Mouse (Mus musculus) kidney, adult 10 weeks (tissue): ENCODE measurements around the gene Defa31. TPM values are rescaled to one million over a fixed set of nuclear protein-coding genes. Genes with fewer than 3 reads are reported as not detected.

Experiments
- polyA plus RNA-seq: library from polyadenylated mRNA; stranded (reverse); fragments of 350-450 nt; fragmentation: Illumina TruSeq; extraction: RNeasy Lipid Tissue Mini Kit (QIAGEN cat#74804); gene quantifications from one replicate; pipeline ENCODE4 v1.2.3, GENCODE M21; 2014; ENCODE audit warnings: low read depth, low replicate concordance

Defa31 gene
- 2.1 TPM for polyA plus RNA-seq

DNA sequence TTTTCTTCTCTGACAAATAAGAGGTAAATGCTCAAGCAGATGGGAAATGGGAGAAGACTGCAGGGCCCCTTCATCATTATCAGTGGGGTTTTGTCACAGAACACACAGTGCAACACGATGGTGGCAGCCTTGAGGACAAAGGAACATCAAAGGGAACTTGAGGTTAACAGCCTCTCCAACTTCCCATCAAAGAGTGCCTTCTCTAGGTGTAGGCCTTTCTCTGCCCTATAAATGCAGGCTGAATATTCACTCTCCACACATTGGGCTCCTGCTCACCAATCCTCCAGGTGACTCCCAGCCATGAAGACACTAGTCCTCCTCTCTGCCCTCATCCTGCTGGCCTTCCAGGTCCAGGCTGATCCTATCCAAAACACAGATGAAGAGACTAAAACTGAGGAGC is at the start of gene Defa31:
Gene Defa31, plus strand, starts transcription at position 301 of the 400 bp plus-strand sequence.

GRCm38 (mm10) chr8:21161977-21162376 is 29.4 kb upstream of the Defa31 start, which contains the start of gene Defa22:
TSS of gene Defa22 (plus strand) at chr8:21162277.

GRCm38 (mm10) chr8:21201261-21201660 is 9.8 kb downstream of the Defa31 start, which contains the start of gene Gm15293:
TSS of gene Gm15293 (plus strand) at chr8:21201561.

Other genes starting within 250 kb of the Defa31 start
- gene AY761185, start 246.9 kb upstream of the Defa31 start, polyA plus RNA-seq, result not detected
- gene Defa21, start 166.1 kb upstream of the Defa31 start, polyA plus RNA-seq, result not detected
- not detected for gene Defa23, start 136.6 kb upstream of the Defa31 start, polyA plus RNA-seq
- gene Defa35, start 126.6 kb upstream of the Defa31 start, polyA plus RNA-seq, result not detected
- not detected for gene Defa25, start 107.2 kb upstream of the Defa31 start, polyA plus RNA-seq
- gene Gm14851, start 95.6 kb upstream of the Defa31 start, polyA plus RNA-seq, result not detected
- gene Defa30, start 57.0 kb upstream of the Defa31 start, polyA plus RNA-seq, result not detected
- gene Defa22, start 29.3 kb upstream of the Defa31 start, polyA plus RNA-seq, result not detected
- not detected for gene Gm15293, start 9.9 kb downstream of the Defa31 start, polyA plus RNA-seq
- gene Gm15292, start 58.1 kb downstream of the Defa31 start, polyA plus RNA-seq, result not detected
- not detected for gene Defa27, start 123.9 kb downstream of the Defa31 start, polyA plus RNA-seq
- gene Defa29, start 135.4 kb downstream of the Defa31 start, polyA plus RNA-seq, result not detected
- gene Defa2, start 186.9 kb downstream of the Defa31 start, polyA plus RNA-seq, result not detected
- gene Defa33, start 200.2 kb downstream of the Defa31 start, polyA plus RNA-seq, result not detected
- not detected for gene Defa36, start 235.8 kb downstream of the Defa31 start, polyA plus RNA-seq